Mouse (Mus musculus): Measurements from ENCODE around the gene 9430038I01Rik.

GRCm38 (mm10) chr7:137426693-137427092 lies 16.1 kb upstream of the 9430038I01Rik start:
- TF ChIP-seq ZNF384 (IDR thresholded peaks at IDR 0.05; ENCODE audit: low read depth, low read length) (no peak), CTCF (conservative IDR thresholded peaks at IDR 0.05 in 1 of 2, IDR thresholded peaks at IDR 0.05 in 1 of 2; ENCODE audit: low read depth in 2 of 2, low read length in 2 of 2) (no peak), GABPA (IDR thresholded peaks at IDR 0.05; ENCODE audit: insufficient replicate concordance, low read depth, low read length) (no peak), CHD2 (IDR thresholded peaks at IDR 0.05; ENCODE audit: low read length) (no peak), EP300 (IDR thresholded peaks at IDR 0.05; ENCODE audit: low read length) (no peak), HCFC1 (IDR thresholded peaks at IDR 0.05; ENCODE audit: low read depth, low read length) (no peak), MAX (IDR thresholded peaks at IDR 0.05; ENCODE audit: low read length) (no peak), UBTF (IDR thresholded peaks at IDR 0.05; ENCODE audit: low read depth, low read length) (no peak), JUN (IDR thresholded peaks at IDR 0.05; ENCODE audit: insufficient read depth, low read depth, low read length) (no peak), PAX5 (IDR thresholded peaks at IDR 0.05; ENCODE audit: low read length) (no peak), MAFK (IDR thresholded peaks at IDR 0.05; ENCODE audit: insufficient replicate concordance, low read length) (no peak), POLR2A (IDR thresholded peaks at IDR 0.05; ENCODE audit: low read depth, low read length) (no peak)

All from CH12.LX (cell line).